Mouse (Mus musculus) spleen, adult 2 months (tissue): ENCODE results near the gene Gsk3a.

Experiments
- CTCF ChIP-seq: fragments of 200-500 bp; IDR thresholded peaks from 2 replicates; pipeline ENCODE4 v1.5.1; 2011; ENCODE audit warnings: mild to moderate bottlenecking, inconsistent platforms; ENCODE audit not compliant: insufficient read depth, insufficient read length, insufficient replicate concordance; ENCODE audit errors: extremely low read depth
- POLR2A ChIP-seq: fragments of 200-500 bp; IDR thresholded peaks from 2 replicates; pipeline ENCODE4 v1.6.1; 2011; ENCODE audit warnings: low read depth, low read length, inconsistent platforms

- no peak for TF ChIP-seq POLR2A
- TF ChIP-seq CTCF, result no peak
Observed at GRCm38 (mm10) chr7:25241062-25241461, 3.4 kb upstream of the Gsk3a start.
